Mouse (Mus musculus): Measurements from ENCODE around the gene Gpx8.

The Gpx8 gene

DNA sequence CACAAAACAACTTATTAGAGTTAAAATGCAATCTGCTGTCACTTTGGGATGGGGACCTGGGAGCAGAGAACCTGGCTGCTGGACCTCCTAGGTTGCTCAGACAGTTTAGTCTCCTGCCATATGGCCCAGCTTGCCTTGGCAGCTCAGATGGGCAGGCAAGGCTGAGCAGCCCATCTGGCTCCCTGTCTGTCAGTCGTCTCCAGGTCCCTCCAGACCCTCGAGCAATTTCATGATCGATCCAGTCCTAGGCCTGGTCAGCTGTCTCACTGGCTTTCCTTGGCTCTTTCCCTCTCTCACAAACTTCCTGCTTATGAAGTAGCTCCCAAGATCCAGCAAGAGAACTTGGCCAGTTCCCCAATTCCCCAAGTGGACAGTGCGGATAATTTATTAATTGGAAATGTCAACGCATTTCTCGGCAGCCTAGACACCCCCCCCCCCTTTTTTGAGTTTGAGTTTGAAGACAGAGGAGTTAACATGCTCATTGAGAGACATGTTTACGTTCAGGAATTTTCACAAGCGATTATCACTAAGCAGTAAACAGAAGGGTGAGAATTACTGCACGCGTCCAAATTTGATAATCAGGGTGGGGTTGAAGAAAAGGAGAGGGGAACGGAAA lies 11.8 kb downstream of the Gpx8 start:
- ChIA-PET CTCF (interaction anchor here in 3 of 4 experiments (0.7 to 2.7 kb wide), 6 partner anchors 12 to 361 kb away, joined by 3 to 14 read pairs (median 6); partner anchors contain the start of genes Ccno (in 1 of the 3), Dhx29 (in 1 of the 3), Gpx8 (in 1 of the 3) and Mtrex (in 1 of the 3)), POLR2A (interaction anchor here in 3 of 4 experiments (0.7 to 2.8 kb wide), 5 partner anchors 11 to 398 kb away, joined by 3 to 15 read pairs (median 3); partner anchors contain the start of gene Ccno (in 2 of the 3))

- POLR2A ChIA-PET = interaction anchor here in 2 of 4 experiments (1.0 to 1.9 kb wide), 6 partner anchors 8 to 105 kb away, joined by 3 to 8 read pairs (median 4); partner anchors contain the start of genes Ccno (in 1 of the 2) and Dhx29 (in 1 of the 2)
- CTCF ChIA-PET = interaction anchor here in 3 of 4 experiments (0.9 to 1.5 kb wide), 4 partner anchors 38 to 232 kb away, joined by 3 to 5 read pairs (median 4); no protein-coding TSS in a partner anchor
Observed at GRCm38 (mm10) chr13:113032831-113033230, 13.4 kb downstream of the Gpx8 start.

DNA sequence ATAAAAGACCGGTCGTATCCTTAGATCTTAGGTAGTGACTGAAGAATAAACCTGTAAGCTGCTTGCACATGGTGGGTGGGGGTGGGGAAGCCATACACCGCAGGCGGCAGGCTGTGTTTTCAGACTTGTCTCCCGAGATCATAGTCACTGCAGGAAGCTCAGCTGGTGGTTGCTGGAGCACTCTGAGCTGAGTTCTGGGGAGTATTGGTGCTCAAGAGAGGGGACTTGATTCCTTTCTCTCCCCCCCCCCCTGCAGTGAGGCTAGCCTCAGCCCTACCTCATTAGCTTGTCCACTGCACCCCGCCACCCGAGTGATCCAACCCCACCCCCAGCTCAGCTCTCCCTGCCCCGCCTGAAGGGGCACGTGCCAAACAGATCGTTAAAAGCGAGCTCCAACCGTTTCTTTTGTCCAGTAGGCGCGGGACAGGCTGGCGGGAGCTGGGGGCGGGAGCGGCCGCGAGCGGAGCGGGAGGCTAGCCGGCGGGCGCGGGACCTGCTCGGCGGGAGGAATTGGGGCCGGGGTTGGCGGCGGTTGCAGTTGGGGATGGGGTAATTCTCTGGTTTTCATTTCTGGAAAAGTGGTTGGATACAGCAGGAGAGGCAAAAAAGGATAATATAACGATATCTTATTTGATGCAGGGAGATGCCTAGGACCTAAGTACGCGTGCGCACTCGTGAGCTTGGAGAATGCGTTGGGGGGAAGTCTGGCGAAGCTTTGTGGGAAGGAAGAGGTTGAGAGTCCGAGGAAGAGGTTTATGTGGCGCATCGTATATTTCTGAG lies 14.2 kb downstream of the Gpx8 start:
- CTCF ChIA-PET = interaction anchor here (0.5 to 1.5 kb wide), 9 partner anchors 14 to 522 kb away, joined by 3 to 11 read pairs (median 4); partner anchors contain the start of gene Gpx8 (in 1 of the 4)
- POLR2A ChIA-PET = interaction anchor here (0.7 to 1.9 kb wide), 12 partner anchors 9 to 576 kb away, joined by 3 to 8 read pairs (median 3); partner anchors contain the start of genes Ccno (in 1 of the 4) and Dhx29 (in 1 of the 4)

DNA sequence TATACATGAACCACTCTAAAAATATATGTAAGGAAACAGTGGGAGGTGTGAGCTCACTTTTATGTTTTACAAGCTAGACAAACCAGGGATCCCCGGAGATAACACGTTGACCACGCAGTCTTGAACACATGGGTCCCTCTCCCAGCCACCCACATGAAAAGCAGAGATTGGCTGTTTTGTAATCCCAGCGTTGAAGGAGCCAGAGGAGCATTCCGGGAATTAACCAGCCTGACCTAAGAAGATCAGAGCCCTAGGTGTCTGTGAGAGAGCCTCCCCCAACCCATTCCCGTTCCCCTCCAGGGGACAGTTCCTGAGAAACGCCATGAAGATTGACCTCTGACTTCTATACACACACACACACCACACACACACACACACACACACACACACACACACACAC lies 14.9 kb downstream of the Gpx8 start:
- CTCF ChIA-PET = interaction anchor here (0.5 to 1.5 kb wide), 7 partner anchors 15 to 522 kb away, joined by 3 to 11 read pairs (median 4); partner anchors contain the start of gene Gpx8 (in 1 of the 4)
- POLR2A ChIA-PET = interaction anchor here in 3 of 4 experiments (0.7 to 1.9 kb wide), 9 partner anchors 10 to 226 kb away, joined by 3 to 8 read pairs (median 3); partner anchors contain the start of genes Ccno (in 1 of the 3) and Dhx29 (in 1 of the 3)

DNA sequence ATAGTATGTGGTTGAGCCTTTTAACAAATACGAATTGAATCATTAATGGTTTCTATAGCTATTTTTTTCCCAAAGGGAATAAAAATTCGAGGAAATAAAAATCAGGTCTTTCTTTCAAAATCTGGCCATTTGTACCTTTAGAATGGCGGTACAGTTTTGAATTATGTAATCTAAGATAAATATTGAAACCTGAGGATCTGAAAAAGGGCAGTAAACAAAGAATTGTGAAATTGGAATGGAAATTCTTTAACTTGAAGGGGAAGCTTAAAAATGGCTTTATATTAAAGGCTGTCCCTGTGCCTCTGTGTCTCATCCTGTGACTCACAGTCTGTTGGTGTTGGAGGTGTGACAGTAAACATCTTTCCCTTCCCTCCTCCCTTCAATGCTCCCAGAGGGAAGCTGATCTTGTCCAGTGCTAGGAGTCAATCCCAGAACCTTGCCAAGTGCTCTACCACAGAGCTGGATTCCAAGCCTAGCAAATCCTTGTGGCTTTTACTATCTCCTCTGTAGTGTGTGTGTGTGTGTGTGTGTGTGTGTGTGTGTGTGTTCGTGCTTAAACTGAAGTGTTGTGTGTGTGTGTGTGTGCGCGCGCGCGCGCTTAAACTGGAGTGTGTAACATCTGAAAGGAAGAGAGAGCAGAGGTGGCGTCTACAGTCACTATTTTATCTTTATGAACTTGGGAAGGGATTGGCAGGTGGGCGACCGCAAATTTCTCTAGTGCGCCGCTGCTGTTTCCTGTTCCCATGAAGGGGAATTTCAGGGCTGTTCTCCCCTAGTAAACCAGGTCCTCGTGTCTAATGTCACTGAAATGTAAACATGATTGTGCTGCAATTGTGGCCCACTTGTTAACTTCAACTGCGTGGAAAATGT lies 22.7 kb downstream of the Gpx8 start:
- ChIA-PET CTCF (interaction anchor here in 3 of 4 experiments (0.6 to 1.0 kb wide), 3 partner anchors 22 to 241 kb away, joined by 3 read pairs; partner anchors contain the start of gene Mcidas (in 1 of the 3)), POLR2A (no interaction called here)

- POLR2A ChIA-PET = no interaction called here
- CTCF ChIA-PET = interaction anchor here in 1 of 4 experiments (1.0 kb wide), 1 partner anchor 29 kb away, joined by 3 read pairs; the partner anchor contains the start of gene Mcidas
Observed at GRCm38 (mm10) chr13:113022467-113022866, 23.7 kb downstream of the Gpx8 start.

DNA sequence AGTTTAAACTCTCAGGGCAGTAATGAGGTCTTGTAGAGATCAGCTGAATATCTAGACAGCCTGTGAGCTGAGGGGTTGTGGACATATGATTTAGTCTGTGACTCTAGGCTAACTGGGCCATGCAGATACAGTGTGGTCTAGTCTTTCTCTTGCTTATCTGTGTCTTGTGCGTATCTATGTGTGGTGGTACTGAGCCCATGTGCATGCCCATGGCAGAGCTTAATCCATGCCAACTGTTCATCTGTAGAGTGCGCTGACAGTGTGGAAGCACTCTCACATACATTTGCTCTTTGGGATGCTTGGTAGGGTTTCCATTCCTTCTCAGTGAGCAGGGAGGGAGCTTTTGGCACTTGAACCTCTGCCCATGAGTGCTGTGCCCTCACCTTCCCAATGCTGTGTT lies 24.7 kb downstream of the Gpx8 start:
- POLR2A ChIA-PET = interaction anchor here in 3 of 4 experiments (0.6 to 1.1 kb wide), 5 partner anchors 11 to 975 kb away, joined by 3 to 10 read pairs (median 3); partner anchors contain the start of gene Il6st (in 1 of the 3)

GRCm38 (mm10) chr13:113013174-113013953 lies 32.8 kb downstream of the Gpx8 start:
- CTCF ChIA-PET = interaction anchor here in 1 of 4 experiments (1.0 kb wide), 1 partner anchor 23 kb away, joined by 5 read pairs; no protein-coding TSS in a partner anchor

More for the DNA sequence above, 24.7 kb downstream of the Gpx8 start:
- CTCF ChIA-PET = interaction anchor here in 1 of 4 experiments (0.7 kb wide), 1 partner anchor 15 kb away, joined by 3 read pairs; no protein-coding TSS in a partner anchor

GRCm38 (mm10) chr13:113012683-113013082 lies 33.5 kb downstream of the Gpx8 start:
- CTCF ChIA-PET = interaction anchor here in 1 of 4 experiments (0.5 to 1.0 kb wide), 2 partner anchors 24 to 33 kb away, joined by 5 to 6 read pairs; partner anchors contain the start of gene Gpx8

More at GRCm38 (mm10) chr13:113013174-113013953, 32.8 kb downstream of the Gpx8 start:
- POLR2A ChIA-PET = interaction anchor here in 2 of 4 experiments (0.6 to 1.6 kb wide), 3 partner anchors 12 to 190 kb away, joined by 3 to 4 read pairs (median 3); no protein-coding TSS in a partner anchor

DNA sequence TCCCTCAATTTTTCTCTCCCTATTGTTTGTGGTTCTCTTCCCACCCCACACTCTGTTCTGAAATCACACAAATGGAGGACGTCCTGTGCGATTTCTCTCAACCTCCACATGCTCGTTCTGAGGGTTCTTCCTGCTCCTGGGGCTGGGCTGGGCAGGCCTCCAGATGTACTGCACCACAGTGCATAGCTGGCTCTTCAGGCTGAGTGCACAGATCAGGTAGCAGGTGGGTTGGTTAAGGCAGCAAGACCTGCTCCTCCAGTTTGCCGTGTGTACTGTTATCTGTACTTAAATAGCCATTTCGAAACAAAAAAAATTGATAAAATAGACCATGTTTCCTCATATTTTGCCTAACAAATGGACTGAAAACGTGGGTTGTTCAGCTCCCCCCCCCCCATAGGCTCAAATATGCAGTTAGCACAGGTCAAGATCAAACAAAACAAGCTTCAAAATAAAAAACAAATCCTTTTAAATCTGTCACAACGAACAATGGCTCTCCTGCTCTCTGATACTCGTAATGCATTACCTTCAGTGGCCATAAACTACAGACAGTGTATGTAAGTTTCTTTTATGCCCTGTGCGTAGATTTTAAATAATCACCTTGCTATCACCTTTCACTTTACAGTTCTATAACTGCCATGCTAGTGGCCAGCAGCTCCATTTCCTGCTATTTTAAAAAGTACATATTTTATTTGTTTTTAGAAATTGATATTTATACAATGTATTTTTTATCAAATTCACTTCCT lies 45.5 kb downstream of the Gpx8 start:
- POLR2A ChIA-PET = interaction anchor here in 1 of 4 experiments (0.8 to 1.9 kb wide), 3 partner anchors 11 to 253 kb away, joined by 3 to 6 read pairs (median 4); no protein-coding TSS in a partner anchor

More at GRCm38 (mm10) chr13:113012683-113013082, 33.5 kb downstream of the Gpx8 start:
- POLR2A ChIA-PET = interaction anchor here in 1 of 4 experiments (1.6 kb wide), 1 partner anchor 11 kb away, joined by 4 read pairs; no protein-coding TSS in a partner anchor

GRCm38 (mm10) chr13:113000090-113000489 lies 46.1 kb downstream of the Gpx8 start:
- ChIA-PET CTCF (no interaction called here), POLR2A (interaction anchor here in 1 of 4 experiments (1.9 kb wide), 1 partner anchor 10 kb away, joined by 6 read pairs; no protein-coding TSS in a partner anchor)

More for the DNA sequence above, 45.5 kb downstream of the Gpx8 start:
- CTCF ChIA-PET = interaction anchor here in 3 of 4 experiments (0.6 to 0.7 kb wide), 3 partner anchors 23 to 148 kb away, joined by 3 to 4 read pairs (median 3); partner anchors contain the start of gene Gpx8 (in 1 of the 3)

DNA sequence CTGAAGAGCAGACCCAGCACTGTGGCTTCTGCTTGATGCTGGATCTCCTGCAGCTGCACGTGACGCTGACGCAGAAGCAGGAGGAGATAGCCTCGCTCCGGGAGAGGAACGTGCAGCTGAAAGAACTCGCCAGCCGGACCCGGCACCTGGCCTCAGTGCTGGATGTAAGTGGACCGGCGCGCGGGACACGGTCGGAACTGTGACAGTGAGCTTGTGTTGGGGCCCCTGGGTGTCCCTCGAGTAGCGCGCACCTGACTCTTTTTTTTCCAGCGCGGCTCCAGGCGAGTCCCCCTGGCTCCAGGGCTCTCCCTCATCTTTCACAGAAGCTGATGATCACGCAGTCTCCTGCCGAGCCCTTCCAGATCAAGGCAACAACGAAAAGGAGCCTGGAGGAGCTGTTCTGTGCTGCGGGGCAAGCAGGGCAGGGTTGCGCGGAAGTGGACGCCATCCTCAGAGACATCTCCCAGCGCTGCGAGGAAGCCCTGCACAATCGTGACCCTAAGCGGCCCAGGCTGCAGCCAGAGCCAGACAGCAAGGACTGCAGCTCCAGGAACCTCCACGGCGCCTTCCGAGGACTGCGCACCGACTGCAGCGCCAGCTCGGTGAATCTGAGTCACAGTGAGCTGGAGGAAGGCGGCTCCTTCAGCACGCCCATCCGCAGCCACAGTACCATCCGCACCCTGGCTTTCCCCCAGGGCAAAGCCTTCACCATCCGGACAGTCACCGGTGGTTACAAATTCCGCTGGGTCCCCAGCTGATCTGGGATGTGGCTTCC lies 47.6 kb downstream of the Gpx8 start:
- ChIA-PET CTCF (interaction anchor here (0.7 to 1.6 kb wide), 8 partner anchors 9 to 466 kb away, joined by 3 to 7 read pairs (median 5); partner anchors contain the start of gene Ccno (in 1 of the 4)), POLR2A (interaction anchor here (0.6 to 2.7 kb wide), 8 partner anchors 8 to 325 kb away, joined by 3 to 18 read pairs (median 4); partner anchors contain the start of gene Ccno (in 3 of the 4))

DNA sequence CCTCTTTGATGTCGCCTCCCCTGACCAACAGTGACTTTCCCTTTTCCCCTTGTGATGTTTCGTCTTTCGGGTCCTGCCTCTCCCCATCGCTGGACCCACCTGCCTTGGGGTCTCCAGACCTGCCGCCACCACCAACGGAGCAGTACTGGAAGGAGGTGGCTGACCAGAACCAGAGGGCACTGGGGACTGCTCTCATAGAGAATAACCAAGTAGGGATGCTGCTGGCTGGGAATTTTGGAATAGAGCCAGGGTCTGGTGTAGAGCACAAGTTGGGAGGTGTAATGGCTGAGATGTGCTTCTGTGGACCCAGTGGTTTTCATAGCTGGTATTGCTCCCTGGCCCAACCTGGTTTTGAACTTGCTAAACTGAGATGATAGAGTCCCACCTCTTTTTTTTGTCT lies 48.8 kb downstream of the Gpx8 start:
- ChIA-PET CTCF (no interaction called here), POLR2A (interaction anchor here in 2 of 4 experiments (1.0 to 2.7 kb wide), 3 partner anchors 8 to 10 kb away, joined by 3 to 18 read pairs (median 10); partner anchors contain the start of gene Ccno (in 1 of the 2))

DNA sequence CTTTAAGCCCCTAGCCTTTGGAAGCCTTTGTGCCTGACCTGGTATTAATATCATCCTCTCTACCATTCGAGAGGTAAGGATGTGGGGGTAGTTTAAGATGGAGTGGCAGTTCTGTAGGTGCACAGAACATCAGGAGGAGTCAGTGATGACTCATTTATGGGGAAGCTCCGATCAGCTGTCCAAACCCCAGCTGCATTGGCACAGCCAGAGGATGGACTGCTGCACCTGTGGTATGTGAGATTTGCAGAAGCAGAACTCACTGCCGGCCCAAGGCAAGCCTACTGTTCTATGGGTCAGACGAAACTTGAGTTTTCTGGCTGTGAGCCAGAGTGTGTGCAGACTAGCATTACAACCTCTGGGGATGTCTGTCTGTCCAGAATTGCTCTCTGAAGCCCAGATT lies 49.8 kb downstream of the Gpx8 start:
- CTCF ChIA-PET = interaction anchor here in 1 of 4 experiments (0.6 kb wide), 1 partner anchor 41 kb away, joined by 3 read pairs; no protein-coding TSS in a partner anchor
- POLR2A ChIA-PET = interaction anchor here in 2 of 4 experiments (1.4 to 2.7 kb wide), 2 partner anchors 8 to 29 kb away, joined by 3 to 18 read pairs; partner anchors contain the start of gene Ccno (in 1 of the 2)
